Mouse (Mus musculus): ENCODE data around the gene Zfyve28. TPM values are rescaled to one million over a fixed set of nuclear protein-coding genes. Genes with fewer than 3 reads are reported as not detected.

Gene Zfyve28
- polyA plus RNA-seq, 1 experiment from 2014 or later, result 0.29 TPM

DNA sequence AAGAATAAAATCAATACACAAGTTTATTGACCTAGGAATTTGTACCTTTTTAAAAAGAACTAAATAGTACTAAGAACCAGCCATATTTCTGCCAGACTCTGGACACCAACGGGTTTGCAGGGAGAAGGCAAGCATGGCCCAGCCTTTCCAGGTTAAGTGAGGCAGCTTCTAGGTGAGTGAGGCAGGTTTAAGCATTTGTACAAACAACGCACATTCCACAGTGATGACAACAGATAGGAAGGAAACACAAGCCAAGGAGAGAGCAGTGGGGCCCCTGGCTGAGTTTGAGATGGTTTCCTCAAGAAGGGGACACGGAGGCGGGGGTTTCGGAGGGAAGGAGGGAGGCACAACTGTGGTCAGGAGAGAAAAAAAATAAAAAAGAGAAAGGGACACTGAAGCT lies 69.6 kb downstream of the Zfyve28 start:
- Histone ChIP-seq H3K9me3 (ENCODE audit: control insufficient read depth, low read length) (no peaks in the 10 kb centered on the region), H3K27ac (replicated peaks) (no peak overlapping the region), H3K27me3 (ENCODE audit: control insufficient read depth, insufficient read depth, low read length) (no peaks in the 10 kb centered on the region), H3K9ac (ENCODE audit: low read length) (no peak overlapping the region), H3K4me2 (replicated peaks; ENCODE audit: low read depth) (no peak overlapping the region), H3K4me3 (ENCODE audit: low read depth, low read length) (no peak overlapping the region), H3K36me3 (ENCODE audit: control insufficient read depth, insufficient read depth, low read length) (no peaks in the 10 kb centered on the region), H3K4me1 (replicated peaks; ENCODE audit: control insufficient read depth, insufficient read depth) (0 out of 2 replicates have a peak, but pooled peaks cover 3% of the 10 kb centered on the region)
- DNase-seq (ENCODE audit: low spot score), result no peak
- 47% methylated on average over 5 of the region's 5 CpGs for WGBS
- TF ChIP-seq CTCF (IDR thresholded peaks at IDR 0.05; ENCODE audit: low read depth), result no peak
- no peak for TF ChIP-seq EP300 (optimal IDR thresholded peaks at IDR 0.05)
- ATAC-seq (ENCODE audit: low FRiP score, low TSS enrichment), result no peak

DNA sequence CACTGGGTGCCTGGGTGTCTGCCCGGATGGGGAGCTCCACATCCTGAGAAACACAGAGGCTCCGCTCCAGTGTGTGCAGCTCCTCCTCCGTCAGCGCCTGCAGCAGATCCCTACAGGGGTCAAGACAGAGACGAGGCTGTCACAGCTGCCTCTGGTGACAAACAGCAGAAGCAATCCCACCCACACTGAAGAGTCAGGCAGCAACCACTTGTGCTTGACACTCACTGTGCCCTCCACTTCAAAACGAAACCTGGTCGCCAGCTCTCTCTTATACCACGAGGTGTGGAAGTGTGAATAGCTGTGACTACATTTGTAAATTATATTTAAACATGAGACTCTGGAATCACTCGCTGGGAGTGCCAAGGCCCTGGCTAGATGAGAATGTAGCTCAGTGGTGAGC lies 70.5 kb downstream of the Zfyve28 start:
- Histone ChIP-seq H3K27me3 (ENCODE audit: control insufficient read depth, insufficient read depth, low read length) (no peaks in the 10 kb centered on the region), H3K4me3 (ENCODE audit: low read depth, low read length) (no peak overlapping the region), H3K27ac (replicated peaks) (no peak overlapping the region), H3K4me2 (replicated peaks; ENCODE audit: low read depth) (no peak overlapping the region), H3K4me1 (replicated peaks; ENCODE audit: control insufficient read depth, insufficient read depth) (0 out of 2 replicates have a peak, but pooled peaks cover 3% of the 10 kb centered on the region), H3K36me3 (ENCODE audit: control insufficient read depth, insufficient read depth, low read length) (no peaks in the 10 kb centered on the region), H3K9me3 (ENCODE audit: control insufficient read depth, low read length) (no peaks in the 10 kb centered on the region), H3K9ac (ENCODE audit: low read length) (no peak overlapping the region)
- no peak for DNase-seq (ENCODE audit: low spot score)
- 39% methylated on average over 9 of the region's 9 CpGs for WGBS
- no peak for TF ChIP-seq CTCF (IDR thresholded peaks at IDR 0.05; ENCODE audit: low read depth)
- no peak for TF ChIP-seq EP300 (optimal IDR thresholded peaks at IDR 0.05)
- ATAC-seq (ENCODE audit: low FRiP score, low TSS enrichment), result 0 out of 2 replicates have a peak, but pooled peaks have one; percentile 15

DNA sequence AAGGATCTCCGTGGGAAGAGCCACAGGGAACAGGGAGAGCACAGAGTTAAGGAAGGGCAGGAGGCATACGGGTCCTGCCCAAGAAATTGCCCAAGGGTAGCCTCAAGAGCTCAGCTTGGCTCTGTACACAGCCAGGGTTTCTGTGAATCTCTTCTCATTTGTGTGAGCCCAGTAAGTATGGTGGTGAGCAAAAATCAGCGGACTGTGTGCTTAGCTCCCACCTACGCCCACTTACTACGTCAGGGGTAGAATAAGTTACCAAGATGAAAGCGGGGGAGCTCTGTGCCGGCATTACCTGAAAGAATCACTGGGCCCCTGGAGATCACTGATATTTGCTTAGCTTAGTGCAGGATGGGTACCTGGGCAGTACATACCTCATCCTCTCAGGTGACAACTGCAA lies 72.2 kb downstream of the Zfyve28 start:
- Histone ChIP-seq H3K27ac (replicated peaks) (no peak overlapping the region), H3K27me3 (ENCODE audit: control insufficient read depth, insufficient read depth, low read length) (no peaks in the 10 kb centered on the region), H3K36me3 (ENCODE audit: control insufficient read depth, insufficient read depth, low read length) (no peaks in the 10 kb centered on the region), H3K9me3 (ENCODE audit: control insufficient read depth, low read length) (no peaks in the 10 kb centered on the region), H3K9ac (ENCODE audit: low read length) (no peak overlapping the region), H3K4me2 (replicated peaks; ENCODE audit: low read depth) (no peak overlapping the region), H3K4me1 (replicated peaks; ENCODE audit: control insufficient read depth, insufficient read depth) (0 out of 2 replicates have a peak, but pooled peaks cover 3% of the 10 kb centered on the region), H3K4me3 (ENCODE audit: low read depth, low read length) (no peak overlapping the region)
- WGBS, result 73% methylated on average over 7 of the region's 7 CpGs
- ATAC-seq (ENCODE audit: low FRiP score, low TSS enrichment) (no peak), DNase-seq (ENCODE audit: low spot score) (no peak)
- TF ChIP-seq EP300 (optimal IDR thresholded peaks at IDR 0.05), result no peak

DNA sequence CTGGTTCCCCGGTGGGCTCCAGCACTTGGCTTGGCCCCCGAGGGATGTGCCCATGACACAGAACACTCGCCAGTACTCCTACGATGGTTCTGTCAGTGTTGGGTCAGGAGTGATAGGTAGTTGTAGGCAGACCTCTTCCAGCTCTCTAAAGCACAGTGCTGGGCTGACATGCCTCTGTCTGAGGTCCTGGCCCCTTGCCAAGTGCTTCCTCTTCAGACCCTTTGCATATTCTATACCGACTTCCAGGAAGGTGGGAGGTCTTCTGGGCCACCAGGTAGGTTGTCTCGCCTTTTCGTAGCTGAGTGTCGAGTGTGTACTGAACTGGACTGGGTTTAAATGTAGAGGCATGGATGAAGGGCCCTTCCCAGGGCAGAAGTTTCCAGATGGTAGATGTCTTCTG lies 74.6 kb downstream of the Zfyve28 start:
- no peak overlapping the region for H3K27ac ChIP-seq (replicated peaks)
- no peaks in the 10 kb centered on the region for H3K36me3 ChIP-seq (ENCODE audit: control insufficient read depth, insufficient read depth, low read length)
- ATAC-seq (ENCODE audit: low FRiP score, low TSS enrichment), result no peak
- no peaks in the 10 kb centered on the region for H3K9me3 ChIP-seq (ENCODE audit: control insufficient read depth, low read length)
- H3K4me2 ChIP-seq (replicated peaks; ENCODE audit: low read depth), result no peak overlapping the region
- TF ChIP-seq EP300 (optimal IDR thresholded peaks at IDR 0.05), result no peak
- no peak for TF ChIP-seq CTCF (IDR thresholded peaks at IDR 0.05; ENCODE audit: low read depth)
- no peak overlapping the region for H3K9ac ChIP-seq (ENCODE audit: low read length)
- no peak for DNase-seq (ENCODE audit: low spot score)
- no peaks in the 10 kb centered on the region for H3K27me3 ChIP-seq (ENCODE audit: control insufficient read depth, insufficient read depth, low read length)
- 54% methylated on average over 8 of the region's 8 CpGs for whole genome bisulfite sequencing
- H3K4me1 ChIP-seq (replicated peaks; ENCODE audit: control insufficient read depth, insufficient read depth), result no peaks in the 10 kb centered on the region
- no peak overlapping the region for H3K4me3 ChIP-seq (ENCODE audit: low read depth, low read length)

DNA sequence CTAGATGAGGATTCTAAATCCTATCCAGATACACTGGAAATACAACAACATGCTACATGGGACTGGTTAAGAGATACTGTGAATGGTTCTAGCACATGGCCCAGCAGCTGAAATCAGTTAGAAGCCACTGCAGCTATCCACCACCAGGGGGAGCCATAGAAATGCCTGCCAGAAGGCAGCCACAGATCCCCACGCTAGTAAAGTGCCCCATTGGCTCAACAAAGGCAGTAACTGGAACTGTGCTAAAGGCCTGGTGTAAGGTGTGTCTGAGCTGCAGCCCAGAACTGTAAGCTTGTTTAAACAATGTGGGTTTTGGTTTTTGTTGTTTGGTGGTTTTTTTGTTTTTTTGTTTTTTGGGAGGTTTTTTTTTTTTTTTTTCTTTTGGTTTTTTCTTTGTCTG lies 78.0 kb downstream of the Zfyve28 start:
- H3K9me3 ChIP-seq (ENCODE audit: control insufficient read depth, low read length), result no peaks in the 10 kb centered on the region
- no peaks in the 10 kb centered on the region for H3K36me3 ChIP-seq (ENCODE audit: control insufficient read depth, insufficient read depth, low read length)
- DNase-seq (ENCODE audit: low spot score) (peak; percentile 82), ATAC-seq (ENCODE audit: low FRiP score, low TSS enrichment) (peak; percentile 94)
- no peaks in the 10 kb centered on the region for H3K27me3 ChIP-seq (ENCODE audit: control insufficient read depth, insufficient read depth, low read length)
- no peak overlapping the region for H3K4me3 ChIP-seq (ENCODE audit: low read depth, low read length)
- TF ChIP-seq CTCF (IDR thresholded peaks at IDR 0.05; ENCODE audit: low read depth) (peak; percentile 98), EP300 (optimal IDR thresholded peaks at IDR 0.05) (no peak)
- no peak overlapping the region for H3K4me2 ChIP-seq (replicated peaks; ENCODE audit: low read depth)
- no peaks in the 10 kb centered on the region for H3K4me1 ChIP-seq (replicated peaks; ENCODE audit: control insufficient read depth, insufficient read depth)
- 7% methylated on average over 1 of the region's 1 CpGs for WGBS
- no peak overlapping the region for H3K9ac ChIP-seq (ENCODE audit: low read length)
- H3K27ac ChIP-seq (replicated peaks), result no peak overlapping the region

DNA sequence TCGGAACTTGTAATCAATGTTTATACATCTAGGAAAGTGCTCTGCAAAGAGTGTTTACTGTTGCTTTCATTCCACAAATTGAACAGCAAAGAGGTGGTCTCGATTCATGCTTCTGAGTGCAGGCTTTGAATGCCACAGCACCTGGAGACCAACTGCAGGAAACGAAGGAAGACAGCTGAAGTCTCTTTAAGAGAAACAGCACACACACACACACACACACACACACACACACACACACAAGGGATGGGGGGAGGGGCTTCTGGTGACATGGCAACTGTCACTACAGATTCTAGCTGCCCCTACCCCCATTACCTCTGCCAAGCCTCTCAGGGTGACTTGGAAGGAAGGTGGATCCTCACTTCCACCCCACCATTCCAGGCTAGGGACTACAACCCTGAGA lies 80.7 kb downstream of the Zfyve28 start:
- no peaks in the 10 kb centered on the region for H3K36me3 ChIP-seq (ENCODE audit: control insufficient read depth, insufficient read depth, low read length)
- ATAC-seq (ENCODE audit: low FRiP score, low TSS enrichment), result no peak
- H3K4me1 ChIP-seq (replicated peaks; ENCODE audit: control insufficient read depth, insufficient read depth), result no peaks in the 10 kb centered on the region
- H3K27ac ChIP-seq (replicated peaks), result no peak overlapping the region
- TF ChIP-seq CTCF (IDR thresholded peaks at IDR 0.05; ENCODE audit: low read depth) (no peak), EP300 (optimal IDR thresholded peaks at IDR 0.05) (no peak)
- H3K9ac ChIP-seq (ENCODE audit: low read length), result no peak overlapping the region
- WGBS, result 25% methylated on average over 3 of the region's 3 CpGs
- H3K27me3 ChIP-seq (ENCODE audit: control insufficient read depth, insufficient read depth, low read length), result no peaks in the 10 kb centered on the region
- DNase-seq (ENCODE audit: low spot score), result no peak
- no peaks in the 10 kb centered on the region for H3K9me3 ChIP-seq (ENCODE audit: control insufficient read depth, low read length)
- H3K4me3 ChIP-seq (ENCODE audit: low read depth, low read length), result no peak overlapping the region
- H3K4me2 ChIP-seq (replicated peaks; ENCODE audit: low read depth), result no peak overlapping the region
